Mouse (Mus musculus) erythroblast, adult 5-6 weeks (primary cell): Measurements from ENCODE around the gene Pappa. TPM values are rescaled to one million over a fixed set of nuclear protein-coding genes. Genes with fewer than 3 reads are reported as not detected.

Experiments used
- ATAC-seq: replicated peaks from 2 replicates; pipeline ENCODE4 v1.8.0; 2016; ENCODE audit warnings: moderate number of reproducible peaks, mild to moderate bottlenecking, moderate TSS enrichment, inconsistent platforms; ENCODE audit not compliant: poor library complexity, low FRiP score, severe bottlenecking
- total RNA-seq, 2 experiments: library from RNA; stranded (forward) in 1 of 2; stranded (reverse) in 1 of 2; fragments of 150-400 nt in 1 of 2; fragments of 200-764, 138-1000 nt in 1 of 2; gene quantifications; 2 replicates each; pipeline versions ENCODE4 v1.2.3 to v1.2.4; 2015 to 2017; ENCODE audit warnings: low replicate concordance in 2 of 2

The Pappa gene
- total RNA-seq, 2 experiments from 2014 or later: 0.17 TPM; not detected in 1

GRCm38 (mm10) chr4:65252193-65252592 lies 128.2 kb downstream of the Pappa start:
- ATAC-seq: no peak

DNA sequence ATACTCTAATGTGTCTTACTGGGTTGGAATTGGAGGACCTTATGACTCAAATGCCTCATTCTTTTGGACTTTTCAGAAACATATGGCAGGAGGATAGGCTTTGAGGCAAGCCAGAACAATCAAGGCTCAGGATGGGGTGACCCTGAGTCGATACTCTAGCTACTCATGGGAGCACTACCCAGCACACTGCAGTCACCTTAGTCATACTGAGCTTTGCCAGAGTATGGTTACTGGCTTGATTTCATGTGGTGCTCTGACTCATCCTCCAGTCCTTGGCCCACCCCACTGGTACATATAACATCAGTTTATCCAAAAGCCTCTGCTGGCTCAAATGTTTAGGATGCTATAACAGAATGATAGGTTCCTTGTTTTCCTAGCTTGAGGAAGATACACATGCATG lies 130.1 kb downstream of the Pappa start:
- no peak for ATAC-seq

DNA sequence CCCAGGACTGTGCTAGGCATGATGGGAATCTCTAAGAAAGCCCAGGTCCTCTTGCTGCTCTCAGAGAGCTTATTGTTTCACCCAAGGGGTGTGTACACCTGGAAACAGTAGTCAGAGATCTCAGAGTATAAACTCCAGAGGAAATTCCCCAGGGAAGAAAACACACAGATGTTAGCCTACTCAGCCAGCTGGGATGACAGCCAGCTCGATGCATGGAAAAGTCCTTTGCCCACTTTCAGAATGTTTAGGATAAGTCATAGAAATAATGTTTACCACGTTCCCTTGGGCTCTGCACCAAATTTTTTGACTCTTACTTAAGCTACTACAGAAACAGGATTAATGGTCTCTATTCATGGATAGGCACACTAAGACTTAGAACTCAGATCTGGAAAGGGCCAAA lies 143.1 kb downstream of the Pappa start:
- no peak for ATAC-seq

DNA sequence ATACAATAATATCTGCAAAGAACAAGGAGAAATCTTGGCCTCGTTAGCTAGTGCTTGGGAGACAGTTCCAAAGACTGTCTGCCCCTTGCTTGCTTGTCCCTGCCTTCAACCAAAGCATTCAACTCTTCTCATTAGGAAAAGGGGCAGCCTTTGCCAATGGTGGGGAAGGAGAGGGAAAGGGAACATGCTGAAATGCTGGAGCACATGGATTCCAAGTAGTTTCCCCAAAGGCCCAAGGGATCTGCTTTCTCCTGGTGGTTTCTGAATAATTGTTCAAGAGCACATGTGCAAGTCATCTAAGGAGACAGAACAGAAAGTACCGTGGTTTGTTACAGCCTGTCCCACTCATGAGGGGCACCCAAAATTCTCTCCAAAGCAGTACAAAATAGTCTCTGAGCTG lies 146.0 kb downstream of the Pappa start:
- ATAC-seq: no peak

DNA sequence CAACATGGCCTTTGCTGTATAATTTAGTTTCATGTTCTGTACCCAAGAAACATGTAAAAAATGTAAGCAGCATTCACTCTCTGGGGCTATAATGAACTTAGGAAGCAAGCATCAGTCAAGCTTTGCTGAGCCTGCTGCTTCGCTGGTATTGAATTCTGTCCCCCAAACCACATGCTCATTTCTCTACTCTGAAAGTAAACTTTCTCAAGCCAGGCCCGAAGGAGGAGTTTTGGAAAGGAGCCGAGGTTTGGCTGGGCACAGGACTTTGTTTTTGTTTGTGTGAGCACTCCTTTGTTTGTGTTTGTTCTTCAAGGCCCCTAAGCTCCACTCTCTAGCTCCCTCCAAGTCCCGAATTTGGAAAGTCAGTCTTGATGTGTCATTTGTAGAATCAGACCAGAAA lies 148.3 kb downstream of the Pappa start:
- no peak for ATAC-seq

- no peak for ATAC-seq
These were observed 149.4 kb downstream of the Pappa start for GRCm38 (mm10) chr4:65273299-65273851.

DNA sequence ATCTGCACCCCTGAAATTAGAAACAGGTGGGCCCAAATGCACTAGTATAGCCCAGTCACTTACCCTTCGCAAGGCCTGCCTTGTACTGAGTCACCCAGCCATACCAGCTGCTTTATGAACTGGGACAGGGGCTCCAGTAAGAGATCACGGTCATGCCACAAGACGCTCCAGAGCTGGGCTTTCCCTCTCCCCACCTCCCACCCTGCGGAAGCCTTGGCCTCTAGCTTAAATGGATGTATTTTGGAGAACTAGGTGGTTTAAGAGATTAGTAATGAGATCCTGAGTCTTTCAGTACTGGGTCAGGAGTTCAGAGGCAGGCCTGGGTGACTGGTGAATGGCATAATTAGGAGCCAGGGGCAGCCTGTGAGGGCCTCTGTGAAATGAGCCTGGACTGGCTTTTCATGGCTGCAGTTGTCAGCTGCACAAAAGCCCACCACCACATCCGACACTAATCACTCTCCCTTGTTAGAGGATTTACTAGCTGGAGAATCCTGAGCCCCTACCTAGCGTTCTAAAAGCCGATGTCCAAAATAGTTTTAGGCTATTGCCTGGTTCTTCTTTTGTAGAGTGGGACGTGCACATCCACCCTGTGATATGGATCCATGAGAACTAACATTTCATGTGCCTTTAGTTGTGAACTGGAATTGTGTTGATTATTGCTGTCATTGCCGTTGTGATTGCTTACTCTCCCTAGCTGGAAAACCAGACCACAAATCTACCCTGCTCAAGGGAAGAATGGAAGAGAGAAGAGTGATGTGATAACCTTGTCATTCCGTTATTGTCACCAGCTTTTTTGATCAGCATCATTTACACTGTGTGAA lies 154.7 kb downstream of the Pappa start:
- no peak for ATAC-seq

- no peak for ATAC-seq
These were observed 155.3 kb downstream of the Pappa start for GRCm38 (mm10) chr4:65279272-65279653.

- ATAC-seq: no peak
These were observed 156.2 kb downstream of the Pappa start for GRCm38 (mm10) chr4:65279979-65280677.

DNA sequence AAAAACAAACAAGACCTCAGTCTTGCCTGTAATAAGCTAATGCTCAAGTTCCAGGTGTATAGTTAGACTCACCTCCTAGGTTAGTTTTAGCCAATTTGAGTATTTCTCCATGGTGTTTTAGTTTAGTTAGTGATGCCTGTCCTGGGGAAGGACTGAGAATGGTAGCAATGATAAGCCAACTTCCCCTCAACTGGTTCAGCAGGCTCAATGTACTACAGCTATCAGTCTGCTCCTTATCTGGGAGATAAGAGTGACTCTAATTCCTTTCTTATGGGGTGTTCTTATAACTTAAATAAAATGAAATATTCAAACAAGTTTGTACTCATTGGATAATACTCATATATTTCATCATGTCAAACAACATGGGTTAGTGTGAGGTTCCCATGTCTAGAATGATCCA lies 156.9 kb downstream of the Pappa start:
- no peak for ATAC-seq

GRCm38 (mm10) chr4:65283611-65284010 lies 159.6 kb downstream of the Pappa start:
- no peak for ATAC-seq

DNA sequence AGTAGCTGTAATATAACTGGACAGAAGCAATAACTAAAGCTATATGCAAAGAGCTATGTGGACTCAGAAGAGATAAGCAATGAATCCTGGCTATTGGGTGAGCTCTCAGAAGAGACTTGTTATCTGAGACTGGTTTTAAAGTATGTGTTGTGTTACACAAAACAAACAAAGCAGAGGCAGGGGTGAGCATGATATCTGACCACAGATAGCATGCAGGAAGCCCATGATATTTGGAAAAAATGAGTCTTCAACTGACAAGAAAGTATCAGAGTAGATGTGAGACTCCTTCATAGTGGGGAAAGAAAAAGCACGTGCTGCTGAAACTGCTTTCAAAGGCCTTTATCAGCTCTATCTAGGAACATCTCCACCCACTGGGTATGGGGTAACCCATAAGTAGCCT lies 161.2 kb downstream of the Pappa start:
- no peak for ATAC-seq

- no peak for ATAC-seq
These were observed 165.3 kb downstream of the Pappa start for GRCm38 (mm10) chr4:65289247-65289646.

GRCm38 (mm10) chr4:65295741-65296140 lies 171.8 kb downstream of the Pappa start:
- no peak for ATAC-seq

DNA sequence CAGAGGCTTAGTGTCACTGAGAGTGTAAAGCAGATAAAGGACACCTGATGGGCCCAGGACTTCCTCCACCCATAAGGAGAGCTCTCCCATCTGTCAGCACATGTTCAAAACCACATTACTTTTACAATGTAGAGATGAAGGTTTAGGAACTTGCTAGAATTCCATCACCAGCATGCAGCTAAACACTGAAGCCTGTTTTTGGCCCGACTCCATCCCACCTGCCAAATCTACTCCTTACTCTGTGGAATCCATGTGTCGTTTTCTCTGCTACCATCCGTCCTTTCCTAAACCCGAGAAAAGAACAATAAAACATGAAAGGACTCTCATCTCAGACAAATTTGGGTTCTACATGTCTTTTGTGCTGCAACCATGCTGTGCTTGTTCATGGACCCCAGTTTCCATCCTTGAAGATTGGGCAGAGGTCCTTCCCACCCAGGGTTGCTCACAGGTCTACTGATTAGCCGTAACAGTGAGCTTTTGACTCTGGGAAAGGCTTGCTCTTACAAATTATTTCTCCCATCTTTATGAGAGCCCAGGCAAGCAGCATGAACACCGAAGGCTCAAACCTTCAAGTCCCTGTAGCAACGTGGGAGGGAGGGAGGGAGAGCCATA lies 172.5 kb downstream of the Pappa start:
- no peak for ATAC-seq

DNA sequence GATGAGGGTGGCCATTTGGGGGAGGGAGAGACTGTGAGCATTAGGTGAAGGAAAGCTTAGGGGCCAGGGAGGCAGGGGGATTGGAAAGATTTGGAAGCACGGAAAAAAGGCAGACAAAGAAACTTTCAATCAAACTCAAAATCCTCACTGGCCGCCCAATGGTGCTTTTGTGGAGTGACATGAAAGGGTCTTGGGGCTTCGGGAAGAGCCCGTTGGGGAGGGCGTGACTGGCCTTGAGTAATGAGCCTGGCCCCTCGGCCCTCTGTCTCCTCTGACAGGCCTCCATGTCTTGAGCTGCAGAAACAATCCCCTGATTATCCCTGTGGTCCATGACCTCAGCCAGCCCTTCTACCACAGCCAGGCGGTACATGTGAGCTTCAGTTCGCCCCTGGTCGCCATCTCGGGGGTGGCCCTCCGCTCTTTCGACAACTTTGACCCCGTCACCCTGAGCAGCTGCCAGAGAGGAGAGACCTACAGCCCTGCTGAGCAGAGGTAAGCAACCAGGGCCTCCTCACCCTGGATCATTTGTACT lies 173.1 kb downstream of the Pappa start:
- no peak for ATAC-seq

- no peak for ATAC-seq
These were observed 174.5 kb downstream of the Pappa start for GRCm38 (mm10) chr4:65298212-65299181.

- ATAC-seq: no peak
These were observed 175.4 kb downstream of the Pappa start for GRCm38 (mm10) chr4:65299365-65299764.

DNA sequence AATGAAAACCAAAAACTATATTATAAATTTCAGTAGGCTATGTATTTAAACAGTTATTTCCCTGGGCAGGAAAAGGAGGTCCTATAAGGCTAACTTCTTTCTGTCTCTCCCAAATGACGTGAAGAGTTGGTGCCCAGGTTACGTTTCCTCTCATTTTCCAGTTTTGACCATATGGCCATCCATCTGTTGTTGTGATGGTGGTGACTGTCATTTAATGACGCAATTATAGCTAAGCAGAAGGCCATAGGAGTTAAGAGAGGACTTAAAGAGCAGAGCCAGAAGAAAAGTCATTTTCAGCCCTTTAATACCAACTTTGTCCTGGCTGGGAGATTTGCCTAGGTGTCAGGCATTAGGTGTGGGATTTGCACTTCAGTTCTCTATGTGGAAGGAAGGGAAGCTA lies 176.5 kb downstream of the Pappa start:
- ATAC-seq: no peak
